Mouse (Mus musculus) thymus, postnatal 10 days (tissue): ENCODE results near the gene Rnft2.

Source experiments
- DNase-seq, 2 experiments: peaks; one replicate each; pipeline ENCODE4 v3.0.0; 2021; ENCODE audit warnings: low spot score in 2 of 2

Rnft2 gene

GRCm38 (mm10) chr5:118142471-118142870 is 102.4 kb downstream of the Rnft2 start:
- no peak for DNase-seq
